Mouse (Mus musculus) CD4-positive, CD25-positive, alpha-beta regulatory T cell, adult 2 months (primary cell): ENCODE measurements around the gene Hist1h2bq.

Experiments used
- DNase-seq: peaks from one replicate; pipeline ENCODE4 v3.0.0-alpha.2; 2012; ENCODE audit warnings: low read depth, low spot score

Gene Hist1h2bq

GRCm38 (mm10) chr13:21789925-21790324 is 20.1 kb downstream of the Hist1h2bq start:
- DNase-seq = no peak

GRCm38 (mm10) chr13:21787760-21788593 is 22.0 kb downstream of the Hist1h2bq start:
- no peak for DNase-seq

GRCm38 (mm10) chr13:21786899-21787629 is 22.9 kb downstream of the Hist1h2bq start, which contains the start of the genes Hist1h2an and Hist1h2bp:
Gene Hist1h2an, minus strand, starts transcription at chr13:21787218.
Gene Hist1h2bp, plus strand, starts transcription at chr13:21787461.
- DNase-seq = peak; percentile 92

- DNase-seq = peak; percentile 25
Observed at GRCm38 (mm10) chr13:21786189-21786898, 23.7 kb downstream of the Hist1h2bq start.

GRCm38 (mm10) chr13:21784311-21784710 is 25.7 kb downstream of the Hist1h2bq start:
- DNase-seq = no peak

GRCm38 (mm10) chr13:21783734-21784161 is 26.2 kb downstream of the Hist1h2bq start:
- DNase-seq = peak; percentile 68

GRCm38 (mm10) chr13:21783255-21783617 is 26.8 kb downstream of the Hist1h2bq start, which contains the start of gene Hist1h3i:
Gene Hist1h3i, minus strand, starts transcription at chr13:21783370.
- DNase-seq = peak; percentile 86

- peak; percentile 45 for DNase-seq
Observed at GRCm38 (mm10) chr13:21782361-21783254, 27.4 kb downstream of the Hist1h2bq start.

GRCm38 (mm10) chr13:21781639-21782038 is 28.4 kb downstream of the Hist1h2bq start:
- no peak for DNase-seq

GRCm38 (mm10) chr13:21781021-21781555 is 28.9 kb downstream of the Hist1h2bq start:
- no peak for DNase-seq

GRCm38 (mm10) chr13:21779767-21780731 is 29.9 kb downstream of the Hist1h2bq start, which contains the start of gene Hist1h1b:
Gene Hist1h1b, minus strand, starts transcription at chr13:21780625.
- peak; percentile 62 for DNase-seq

GRCm38 (mm10) chr13:21778814-21779766 is 30.9 kb downstream of the Hist1h2bq start:
- peak; percentile 92 for DNase-seq
